Mouse (Mus musculus): ENCODE measurements around the gene Ranbp3. TPM values are rescaled to one million over a fixed set of nuclear protein-coding genes. Genes with fewer than 3 reads are reported as not detected.

Gene Ranbp3
- total and polyA plus RNA-seq, 3 experiments: 137 to 150 TPM; not detected in 1

DNA sequence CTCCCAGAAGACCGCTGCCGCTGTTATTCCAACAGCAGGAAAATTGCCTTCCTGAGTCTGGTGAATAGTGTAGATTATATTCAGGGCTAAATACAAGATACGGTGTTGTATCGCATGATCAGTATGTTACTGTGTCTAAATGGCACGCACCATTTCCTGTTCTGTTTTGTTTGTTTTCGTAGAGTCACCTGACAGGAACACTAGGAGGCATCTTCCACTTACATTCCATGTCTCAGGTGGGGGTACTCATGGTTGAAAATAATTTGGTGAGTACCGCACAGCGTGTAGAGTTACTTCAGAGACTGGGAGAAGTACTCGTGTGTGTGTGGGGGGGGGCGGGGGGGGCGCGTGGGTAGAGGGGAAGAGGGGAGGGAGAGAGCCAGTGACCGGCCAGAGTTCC lies 25.5 kb upstream of the Ranbp3 start:
- no peaks in the 10 kb centered on the region; a peak in 1 of 4 replicates for H3K27me3 ChIP-seq (ENCODE audit: control insufficient read depth in 1 of 2, insufficient read depth in 2 of 2, low read length in 2 of 2)
- peak; percentile 39 for DNase-seq (ENCODE audit: low read depth, low spot score)
- H3K9ac ChIP-seq (ENCODE audit: control insufficient read depth, low read depth, low read length, poor library complexity, severe bottlenecking): peak overlapping the region; percentile 48

DNA sequence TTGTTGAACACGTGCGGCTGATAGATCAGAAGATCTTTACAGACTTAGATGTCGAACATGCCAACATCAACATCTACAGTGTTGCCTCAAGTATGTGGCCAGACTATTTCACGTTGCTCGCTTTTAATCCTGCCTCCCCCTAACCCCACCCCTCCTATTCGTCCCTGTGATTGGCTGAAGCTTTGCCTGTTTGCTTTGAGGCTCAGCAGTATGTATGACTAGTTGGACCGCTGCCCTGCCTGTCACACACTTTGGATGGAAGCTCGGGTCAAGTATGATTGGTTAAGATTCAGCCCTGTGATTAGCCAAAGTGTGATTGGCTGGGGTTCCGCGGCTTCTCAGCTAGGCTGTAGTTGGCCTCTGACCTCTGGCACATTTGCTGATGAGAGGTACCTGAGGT lies 21.3 kb upstream of the Ranbp3 start:
- H3K4me3 ChIP-seq (ENCODE audit: control insufficient read depth in 1 of 2, insufficient read depth in 1 of 2, low read depth in 2 of 2, low read length in 2 of 2): no peak overlapping the region
- peak; percentile 69 for DNase-seq (ENCODE audit: low read depth, low spot score)
- H3K27ac ChIP-seq (ENCODE audit: control insufficient read depth, low read depth, low read length): no peak overlapping the region
- H3K36me3 ChIP-seq (ENCODE audit: control insufficient read depth in 1 of 2, insufficient read depth in 2 of 2, low read length in 2 of 2): no peaks in the 10 kb centered on the region
- no peak overlapping the region for H3K9ac ChIP-seq (ENCODE audit: control insufficient read depth, low read depth, low read length, poor library complexity, severe bottlenecking)
- H3K4me1 ChIP-seq (ENCODE audit: control insufficient read depth in 1 of 2, insufficient read depth in 2 of 2, low read length in 2 of 2): peaks cover 0 to 2% of the 10 kb centered on the region in 2 experiments; a peak in 1 of 4 replicates
- H3K9me3 ChIP-seq (replicated peaks; ENCODE audit: insufficient read depth, low read length): no peaks in the 10 kb centered on the region
- TF ChIP-seq MAX (IDR thresholded peaks at IDR 0.05; ENCODE audit: low read length) (no peak), ZKSCAN1 (IDR thresholded peaks at IDR 0.05; ENCODE audit: low read depth, low read length) (no peak)
- H3K79me2 ChIP-seq (ENCODE audit: control insufficient read depth, insufficient read depth, low read length, poor library complexity): no peaks in the 10 kb centered on the region
- H3K27me3 ChIP-seq (ENCODE audit: control insufficient read depth in 1 of 2, insufficient read depth in 2 of 2, low read length in 2 of 2): no peaks in the 10 kb centered on the region

More for the DNA sequence above, 25.5 kb upstream of the Ranbp3 start:
- H3K27ac ChIP-seq (ENCODE audit: control insufficient read depth, low read depth, low read length): no peak overlapping the region
- peak overlapping the region; percentile 11 to 67 for H3K4me3 ChIP-seq (ENCODE audit: control insufficient read depth in 1 of 2, insufficient read depth in 1 of 2, low read depth in 2 of 2, low read length in 2 of 2)
- no peaks in the 10 kb centered on the region for H3K36me3 ChIP-seq (ENCODE audit: control insufficient read depth in 1 of 2, insufficient read depth in 2 of 2, low read length in 2 of 2)
- TF ChIP-seq KAT2A (conservative IDR thresholded peaks at IDR 0.05; ENCODE audit: low read depth, low read length) (no peak), ZNF384 (IDR thresholded peaks at IDR 0.05; ENCODE audit: low read depth, low read length) (no peak), HCFC1 (IDR thresholded peaks at IDR 0.05; ENCODE audit: low read depth, low read length) (no peak), TCF12 (IDR thresholded peaks at IDR 0.05; ENCODE audit: low read depth, low read length) (no peak), CTCF (IDR thresholded peaks at IDR 0.05 in 2 of 3, conservative IDR thresholded peaks at IDR 0.05 in 1 of 3; ENCODE audit: control insufficient read depth in 1 of 3, insufficient read depth in 1 of 3, low read depth in 2 of 3, low read length in 3 of 3, poor library complexity in 1 of 3, severe bottlenecking in 1 of 3) (no peak), SIN3A (IDR thresholded peaks at IDR 0.05; ENCODE audit: low read length) (peak; percentile 59), TAL1 (IDR thresholded peaks at IDR 0.05; ENCODE audit: low read length) (no peak), USF2 (IDR thresholded peaks at IDR 0.05; ENCODE audit: borderline replicate concordance in 1 of 2, insufficient read depth in 1 of 2, low read depth in 1 of 2, low read length in 2 of 2) (0 out of 4 replicates have a peak, but pooled peaks of 1 of the 2 experiments have one; percentile 7), ZKSCAN1 (IDR thresholded peaks at IDR 0.05; ENCODE audit: low read depth, low read length) (no peak), UBTF (IDR thresholded peaks at IDR 0.05; ENCODE audit: borderline replicate concordance, insufficient read depth, low read depth, low read length) (no peak), ELF1 (IDR thresholded peaks at IDR 0.05; ENCODE audit: low read depth, low read length) (peak; percentile 45; the same call in 1 of the 2 replicates), ZC3H11A (IDR thresholded peaks at IDR 0.05; ENCODE audit: low read depth, low read length) (no peak), ZMIZ1 (IDR thresholded peaks at IDR 0.05; ENCODE audit: low read depth, low read length) (no peak), BHLHE40 (IDR thresholded peaks at IDR 0.05; ENCODE audit: borderline replicate concordance, low read depth, low read length) (no peak; the same call in 1 of the 2 replicates), E2F4 (IDR thresholded peaks at IDR 0.05; ENCODE audit: borderline replicate concordance, low read depth, low read length) (no peak), POLR2AphosphoS5 (IDR thresholded peaks at IDR 0.05; ENCODE audit: borderline replicate concordance, low read depth, low read length) (no peak), RCOR1 (IDR thresholded peaks at IDR 0.05; ENCODE audit: low read depth, low read length) (no peak), USF1 (IDR thresholded peaks at IDR 0.05; ENCODE audit: low read depth, low read length) (peak; percentile 80), MXI1 (IDR thresholded peaks at IDR 0.05; ENCODE audit: low read depth, low read length) (no peak), POLR2AphosphoS2 (IDR thresholded peaks at IDR 0.05; ENCODE audit: low read length) (no peak), POLR2A (IDR thresholded peaks at IDR 0.05; ENCODE audit: control insufficient read depth in 1 of 2, insufficient read depth in 1 of 2, low read depth in 1 of 2, low read length in 2 of 2, poor library complexity in 1 of 2) (no peak), MAFK (IDR thresholded peaks at IDR 0.05; ENCODE audit: borderline replicate concordance, low read depth, low read length) (no peak)
- no peaks in the 10 kb centered on the region for H3K79me2 ChIP-seq (ENCODE audit: control insufficient read depth, insufficient read depth, low read length, poor library complexity)
- H3K9me3 ChIP-seq (replicated peaks; ENCODE audit: insufficient read depth, low read length): no peaks in the 10 kb centered on the region
- peaks cover 0 to 2% of the 10 kb centered on the region in 2 experiments; a peak in 1 of 4 replicates for H3K4me1 ChIP-seq (ENCODE audit: control insufficient read depth in 1 of 2, insufficient read depth in 2 of 2, low read length in 2 of 2)

Measured in MEL (cell line).